Mouse (Mus musculus) testis, adult 2 months (tissue): Measurements from ENCODE around the gene Grid1. TPM values are rescaled to one million over a fixed set of nuclear protein-coding genes. Genes with fewer than 3 reads are reported as not detected.

ENCODE experiments used
- H3K27ac ChIP-seq: fragments of 200-500 bp; 2 replicates; pipeline ENCODE4 v1.5.1; 2012; ENCODE audit warnings: low read depth, low read length; ENCODE audit not compliant: control insufficient read depth, insufficient read depth
- H3K27me3 ChIP-seq: fragments of 200-500 bp; 2 replicates; pipeline ENCODE4 v1.6.1; 2012; ENCODE audit warnings: mild to moderate bottlenecking, low read length, moderate library complexity; ENCODE audit not compliant: control insufficient read depth, insufficient read depth
- H3K36me3 ChIP-seq: fragments of 200-500 bp; 2 replicates; pipeline ENCODE4 v1.6.1; 2012; ENCODE audit warnings: mild to moderate bottlenecking, low read length; ENCODE audit not compliant: control insufficient read depth, insufficient read depth
- H3K4me1 ChIP-seq: fragments of 200-500 bp; 2 replicates; pipeline ENCODE4 v1.6.1; 2012; ENCODE audit warnings: low read length; ENCODE audit not compliant: control insufficient read depth, insufficient read depth
- H3K4me3 ChIP-seq: fragments of 200-500 bp; 2 replicates; pipeline ENCODE4 v1.5.1; 2012; ENCODE audit warnings: low read depth, mild to moderate bottlenecking, low read length, moderate library complexity, mixed read lengths; ENCODE audit not compliant: control insufficient read depth
- CTCF ChIP-seq: fragments of 200-500 bp; IDR thresholded peaks from 2 replicates; pipeline ENCODE4 v1.5.1; 2012; ENCODE audit warnings: low read depth, mild to moderate bottlenecking, inconsistent platforms, low read length, moderate library complexity; ENCODE audit not compliant: control insufficient read depth, insufficient read depth, insufficient replicate concordance
- POLR2A ChIP-seq: fragments of 200-500 bp; IDR thresholded peaks from 2 replicates; pipeline ENCODE4 v1.6.1; 2012; ENCODE audit warnings: low read depth, mild to moderate bottlenecking, inconsistent platforms, low read length, moderate library complexity; ENCODE audit not compliant: control insufficient read depth
- polyA plus RNA-seq: library from polyadenylated mRNA; depleted of rRNA; stranded (reverse); fragments of >200 nt; gene quantifications from 2 replicates; pipeline ENCODE4 v1.2.3, GENCODE M21; 2012; rRNA removed

The Grid1 gene
- polyA plus RNA-seq, 1 experiment = 1.4 TPM

DNA sequence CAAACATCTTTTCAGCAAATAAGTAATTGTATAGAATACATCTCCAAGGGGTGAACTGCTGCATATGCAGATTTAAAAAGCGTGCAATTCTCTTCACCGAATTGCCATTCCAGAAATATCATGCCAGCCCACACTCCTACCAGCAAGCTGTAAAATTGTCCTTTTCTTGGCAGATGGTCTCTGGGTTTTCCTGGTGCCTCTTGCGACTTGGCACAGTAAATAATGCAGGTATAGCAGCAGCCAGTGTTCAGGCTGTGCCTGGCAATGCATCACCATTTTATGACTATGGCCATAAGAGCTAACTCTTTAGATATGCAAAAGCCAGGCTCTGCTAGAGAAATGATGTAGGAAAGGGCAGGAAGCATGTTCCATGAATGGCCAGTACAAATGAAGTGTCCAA is 734.4 kb downstream of the Grid1 start:
- H3K27me3 ChIP-seq = no peaks in the 10 kb centered on the region
- no peak for TF ChIP-seq POLR2A
- no peak for TF ChIP-seq CTCF
- no peaks in the 10 kb centered on the region for H3K4me1 ChIP-seq
- no peaks in the 10 kb centered on the region for H3K36me3 ChIP-seq
- H3K27ac ChIP-seq = no peak overlapping the region
- no peak overlapping the region for H3K4me3 ChIP-seq

GRCm38 (mm10) chr14:35561244-35561893 is 741.5 kb downstream of the Grid1 start:
- H3K27me3 ChIP-seq = no peaks in the 10 kb centered on the region
- TF ChIP-seq CTCF (no peak), POLR2A (no peak)
- H3K4me3 ChIP-seq = no peak overlapping the region
- H3K36me3 ChIP-seq = no peaks in the 10 kb centered on the region
- H3K4me1 ChIP-seq = no peaks in the 10 kb centered on the region
- H3K27ac ChIP-seq = no peak overlapping the region

DNA sequence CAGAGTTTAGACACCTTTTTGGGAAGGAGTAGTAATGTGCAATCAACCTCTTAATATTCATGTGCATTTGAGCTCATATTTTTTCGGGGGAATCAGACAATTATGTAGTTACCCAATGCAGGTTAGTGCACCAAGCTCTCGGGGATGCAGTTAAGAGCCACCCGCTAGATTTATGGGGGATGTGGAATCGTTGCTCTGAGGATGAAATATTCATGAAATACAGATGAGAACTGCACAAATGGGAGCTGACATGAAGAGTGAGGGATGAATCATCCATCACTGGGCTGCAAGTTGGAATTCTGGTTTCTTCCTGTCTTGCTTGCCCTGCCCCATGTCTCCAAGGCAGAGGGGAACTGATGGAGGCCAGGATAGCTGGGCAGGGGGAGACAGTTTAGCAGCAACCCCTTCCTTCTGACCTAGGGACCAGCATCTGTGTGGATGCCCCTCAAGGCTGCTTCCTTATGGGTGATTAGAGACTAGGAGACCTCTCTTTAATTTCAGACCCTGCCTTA is 753.1 kb downstream of the Grid1 start:
- Histone ChIP-seq H3K4me3 (no peak overlapping the region), H3K4me1 (no peaks in the 10 kb centered on the region), H3K27ac (no peak overlapping the region), H3K36me3 (no peaks in the 10 kb centered on the region), H3K27me3 (no peaks in the 10 kb centered on the region)
- TF ChIP-seq POLR2A = no peak
- no peak for TF ChIP-seq CTCF

DNA sequence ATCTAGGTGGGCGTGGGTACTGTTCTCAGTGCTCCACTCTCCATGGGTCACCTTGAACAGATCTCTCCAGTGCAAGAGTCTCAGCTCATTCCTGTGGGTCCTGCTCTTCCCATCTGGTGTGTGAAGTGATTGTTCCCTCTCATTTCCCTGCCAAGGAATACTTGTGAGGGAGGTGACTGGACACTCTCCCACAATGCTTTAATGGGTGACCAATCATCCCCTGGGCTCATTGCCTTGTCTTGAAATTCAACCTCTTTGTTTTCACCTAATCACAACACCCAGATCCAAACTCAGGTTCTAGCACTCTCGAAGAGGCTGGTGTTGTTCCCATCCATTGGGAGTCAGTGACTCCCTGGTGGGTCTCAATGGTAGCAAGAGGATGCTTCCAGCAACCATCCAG is 754.6 kb downstream of the Grid1 start:
- Histone ChIP-seq H3K4me1 (no peaks in the 10 kb centered on the region), H3K36me3 (no peaks in the 10 kb centered on the region), H3K27ac (no peak overlapping the region), H3K27me3 (no peaks in the 10 kb centered on the region), H3K4me3 (no peak overlapping the region)
- TF ChIP-seq POLR2A = no peak
- no peak for TF ChIP-seq CTCF

DNA sequence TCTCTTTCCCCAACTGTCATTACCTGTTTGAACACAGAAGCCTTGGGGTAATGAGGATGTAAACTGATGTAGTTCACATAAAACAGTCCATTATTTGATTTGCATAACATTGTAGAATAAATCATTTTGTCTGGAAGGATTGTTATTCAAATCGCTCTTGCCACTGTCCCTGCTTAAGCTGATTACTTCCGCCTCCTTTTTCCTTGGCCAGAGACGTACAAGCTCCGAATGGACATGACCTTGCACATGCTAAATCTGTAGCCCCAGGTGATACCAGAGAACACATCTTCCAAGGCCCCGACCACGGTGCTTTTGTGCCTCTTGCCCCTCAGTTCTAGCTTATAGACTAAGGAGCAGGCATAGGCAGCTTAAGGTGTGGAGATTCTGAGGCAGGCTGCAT is 755.4 kb downstream of the Grid1 start:
- TF ChIP-seq POLR2A (no peak), CTCF (no peak)
- Histone ChIP-seq H3K27ac (no peak overlapping the region), H3K27me3 (no peaks in the 10 kb centered on the region), H3K36me3 (no peaks in the 10 kb centered on the region), H3K4me3 (no peak overlapping the region), H3K4me1 (no peaks in the 10 kb centered on the region)

GRCm38 (mm10) chr14:35625749-35626148 is 805.8 kb downstream of the Grid1 start:
- H3K4me3 ChIP-seq = no peak overlapping the region
- no peaks in the 10 kb centered on the region for H3K36me3 ChIP-seq
- H3K27me3 ChIP-seq = no peaks in the 10 kb centered on the region
- no peak overlapping the region for H3K27ac ChIP-seq
- TF ChIP-seq CTCF (peak; percentile 53; the same call in 1 of the 2 replicates), POLR2A (no peak)
- no peaks in the 10 kb centered on the region for H3K4me1 ChIP-seq

Other genes with a start within 250 kb of the Grid1 start
- 0.54 and 0.99 TPM in 2 replicates for gene Ldb3, start 231.4 kb upstream of the Grid1 start, polyA plus RNA-seq
- gene Opn4, start 220.0 kb upstream of the Grid1 start, polyA plus RNA-seq = 0.14 and 0.26 TPM in 2 replicates
- 22.5 and 35.3 TPM in 2 replicates for gene Wapl, start 146.2 kb upstream of the Grid1 start, polyA plus RNA-seq